Mouse (Mus musculus) CH12.LX (cell line): Measurements from ENCODE around the gene Ociad1.

Experiments used
- CTCF ChIP-seq, 2 experiments: IDR thresholded peaks in 1 of 2; conservative IDR thresholded peaks in 1 of 2; 2 replicates each; pipeline ENCODE4 v1.5.1; 2011 to 2012; ENCODE audit warnings: low read depth in 2 of 2, low read length in 2 of 2, improper control_type of control experiment in 1 of 2, inconsistent platforms in 1 of 2, mild to moderate bottlenecking in 1 of 2, moderate library complexity in 1 of 2
- EP300 ChIP-seq: IDR thresholded peaks from 2 replicates; pipeline ENCODE4 v1.6.1; 2011; ENCODE audit warnings: low read length, improper control_type of control experiment
- HCFC1 ChIP-seq: IDR thresholded peaks from 2 replicates; pipeline ENCODE4 v1.6.1; 2012; ENCODE audit warnings: low read depth, mild to moderate bottlenecking, inconsistent platforms, low read length, improper control_type of control experiment
- JUN ChIP-seq: IDR thresholded peaks from 2 replicates; pipeline ENCODE4 v1.6.1; 2011; ENCODE audit warnings: low read depth, mild to moderate bottlenecking, low read length, improper control_type of control experiment, moderate library complexity; ENCODE audit not compliant: insufficient read depth
- MAZ ChIP-seq: IDR thresholded peaks from 2 replicates; pipeline ENCODE4 v1.6.1; 2012; ENCODE audit warnings: low read depth, mild to moderate bottlenecking, inconsistent platforms, low read length, improper control_type of control experiment, moderate library complexity
- MXI1 ChIP-seq: IDR thresholded peaks from 2 replicates; pipeline ENCODE4 v1.6.1; 2011; ENCODE audit warnings: mild to moderate bottlenecking, low read depth, low read length, improper control_type of control experiment
- MYC ChIP-seq: IDR thresholded peaks from 2 replicates; pipeline ENCODE4 v1.6.1; 2011; ENCODE audit warnings: low read depth, mild to moderate bottlenecking, improper control_type of control experiment, low read length
- NRF1 ChIP-seq: IDR thresholded peaks from 2 replicates; pipeline ENCODE4 v1.6.1; 2014; ENCODE audit warnings: low read depth, mild to moderate bottlenecking, inconsistent platforms, low read length, improper control_type of control experiment, moderate library complexity
- POLR2A ChIP-seq: IDR thresholded peaks from 2 replicates; pipeline ENCODE4 v1.6.1; 2011; ENCODE audit warnings: low read depth, mild to moderate bottlenecking, improper control_type of control experiment, low read length
- SIN3A ChIP-seq: IDR thresholded peaks from 2 replicates; pipeline ENCODE4 v1.6.1; 2012; ENCODE audit warnings: low read length, improper control_type of control experiment, inconsistent platforms
- SMC3 ChIP-seq: IDR thresholded peaks from 2 replicates; pipeline ENCODE4 v1.6.1; 2011; ENCODE audit warnings: low read depth, low read length, improper control_type of control experiment
- ZMIZ1 ChIP-seq: IDR thresholded peaks from 2 replicates; pipeline ENCODE4 v1.6.1; 2012; ENCODE audit warnings: low read depth, mild to moderate bottlenecking, inconsistent platforms, low read length, improper control_type of control experiment

- TF ChIP-seq SIN3A (no peak), CTCF (conservative IDR thresholded peaks at IDR 0.05 in 1 of 2, IDR thresholded peaks at IDR 0.05 in 1 of 2; ENCODE audit: low read depth in 2 of 2, low read length in 2 of 2) (no peak), POLR2A (no peak), SMC3 (no peak), JUN (no peak), ZMIZ1 (no peak), MYC (no peak), EP300 (no peak), NRF1 (no peak), MAZ (no peak), MXI1 (no peak), HCFC1 (no peak)
Measured at GRCm38 (mm10) chr5:73254660-73255059, 37.9 kb upstream of the Ociad1 start.
